Mouse (Mus musculus) erythroblast, embryonic 14.5 days (primary cell): ENCODE results near the gene Nob1. TPM values are rescaled to one million over a fixed set of nuclear protein-coding genes. Genes with fewer than 3 reads are reported as not detected.

ENCODE experiments used
- H3K27me3 ChIP-seq: 2 replicates; pipeline ENCODE4 v1.6.1; 2012; ENCODE audit warnings: inconsistent platforms; ENCODE audit not compliant: control insufficient read depth
- H3K36me3 ChIP-seq: 2 replicates; pipeline ENCODE4 v1.6.1; 2012; ENCODE audit warnings: mild to moderate bottlenecking, inconsistent platforms; ENCODE audit not compliant: control insufficient read depth
- H3K4me1 ChIP-seq: 2 replicates; pipeline ENCODE4 v1.6.1; 2012; ENCODE audit warnings: inconsistent platforms; ENCODE audit not compliant: control insufficient read depth
- H3K4me3 ChIP-seq: replicated peaks from 2 replicates; pipeline ENCODE3; 2012; ENCODE audit warnings: moderate library complexity, mild to moderate bottlenecking, inconsistent platforms
- H3K9me3 ChIP-seq: 2 replicates; pipeline ENCODE4 v1.6.1; 2012; ENCODE audit warnings: low read length, inconsistent platforms, mixed read lengths; ENCODE audit not compliant: control insufficient read depth
- GATA1 ChIP-seq: IDR thresholded peaks from 2 replicates; pipeline ENCODE4 v1.6.1; 2012; ENCODE audit warnings: low read length, inconsistent platforms, mixed read lengths
- TAL1 ChIP-seq: IDR thresholded peaks from 3 replicates; pipeline ENCODE4 v1.6.1; 2012; ENCODE audit warnings: low read length, inconsistent platforms, mixed read lengths
- polyA plus RNA-seq: library from polyadenylated mRNA; stranded (reverse); fragments of >175 nt; gene quantifications from 2 replicates; pipeline ENCODE4 v1.2.3, GENCODE M21; 2012

Nob1 gene
- polyA plus RNA-seq, 1 experiment: 1.2 TPM

DNA sequence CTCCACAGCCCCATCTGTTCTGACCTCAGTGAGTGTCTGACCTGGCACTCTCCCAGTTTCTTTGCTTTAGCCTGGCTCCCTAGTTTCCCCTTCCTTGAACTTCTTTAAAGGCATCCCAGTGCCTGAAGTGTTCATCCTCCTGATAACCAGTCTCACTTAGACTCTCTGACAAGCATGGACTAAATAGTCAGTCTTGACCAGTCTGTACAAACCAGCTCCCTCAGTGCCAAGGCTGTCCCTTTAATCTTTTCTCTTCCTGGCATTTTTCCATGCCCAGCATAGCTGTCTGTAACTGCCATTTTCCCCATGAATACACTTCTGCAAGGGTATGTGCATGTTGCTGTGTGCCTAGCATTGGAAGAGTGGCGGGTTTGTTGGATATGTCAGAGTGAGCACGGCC, 39.8 kb downstream of the Nob1 start:
- no peaks in the 10 kb centered on the region for H3K9me3 ChIP-seq
- TF ChIP-seq TAL1 (no peak), GATA1 (no peak)
- peaks cover 9% of the 10 kb centered on the region for H3K4me1 ChIP-seq
- H3K36me3 ChIP-seq: peaks cover 3% of the 10 kb centered on the region
- no peaks in the 10 kb centered on the region for H3K27me3 ChIP-seq
- no peak overlapping the region for H3K4me3 ChIP-seq

- H3K4me1 ChIP-seq: peaks cover 9% of the 10 kb centered on the region
- no peak overlapping the region for H3K4me3 ChIP-seq
- H3K27me3 ChIP-seq: no peaks in the 10 kb centered on the region
- H3K36me3 ChIP-seq: peaks cover under 1% of the 10 kb centered on the region
- no peak for TF ChIP-seq TAL1
- no peak for TF ChIP-seq GATA1
- no peaks in the 10 kb centered on the region for H3K9me3 ChIP-seq
Measured at GRCm38 (mm10) chr8:107384651-107385050, 40.2 kb downstream of the Nob1 start.

DNA sequence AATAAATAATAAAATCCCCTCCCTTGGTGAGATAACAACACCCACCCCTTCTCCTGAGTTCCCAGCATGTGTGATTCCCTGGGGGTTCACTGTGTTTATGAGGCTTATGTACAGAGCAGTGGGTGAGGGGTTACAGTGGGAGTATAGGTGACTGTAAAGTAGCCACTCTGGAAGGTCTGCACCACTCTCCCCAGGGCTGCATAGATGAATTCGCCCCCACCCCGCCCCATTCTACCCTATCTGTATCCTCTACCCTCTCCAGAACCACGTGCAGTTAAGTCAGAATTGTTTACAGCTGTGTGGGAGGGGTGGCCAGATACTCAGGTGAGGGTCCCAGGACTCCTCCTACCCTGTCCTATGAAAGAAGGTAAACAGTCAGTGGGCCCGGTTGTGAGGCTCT, 42.0 kb downstream of the Nob1 start:
- H3K4me1 ChIP-seq: peaks cover 9% of the 10 kb centered on the region
- no peaks in the 10 kb centered on the region for H3K9me3 ChIP-seq
- H3K4me3 ChIP-seq: no peak overlapping the region
- peaks cover 4% of the 10 kb centered on the region for H3K36me3 ChIP-seq
- H3K27me3 ChIP-seq: no peaks in the 10 kb centered on the region
- TF ChIP-seq GATA1 (no peak), TAL1 (no peak)

DNA sequence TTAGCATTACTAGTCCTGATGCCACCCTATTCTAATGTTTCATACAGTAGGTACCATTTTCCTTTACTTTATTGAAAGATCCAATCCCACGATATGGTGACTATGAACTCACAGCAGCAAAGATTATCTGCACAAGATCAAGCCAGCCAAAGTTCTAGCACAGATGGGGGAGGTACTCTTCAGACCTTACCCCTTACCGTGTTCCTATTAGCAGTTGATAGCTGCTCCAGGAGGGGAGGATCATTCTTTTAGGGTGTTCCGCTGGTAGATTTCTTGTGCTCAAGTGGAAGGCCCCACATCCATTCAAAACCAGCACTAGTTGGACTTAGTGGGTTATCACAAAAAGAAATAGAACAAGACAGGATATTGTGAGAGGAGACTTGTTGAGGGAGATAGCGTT, 43.2 kb downstream of the Nob1 start:
- Histone ChIP-seq H3K4me1 (peaks cover 5% of the 10 kb centered on the region), H3K4me3 (no peak overlapping the region), H3K36me3 (peaks cover 4% of the 10 kb centered on the region), H3K27me3 (no peaks in the 10 kb centered on the region), H3K9me3 (no peaks in the 10 kb centered on the region)
- no peak for TF ChIP-seq GATA1
- TF ChIP-seq TAL1: no peak

GRCm38 (mm10) chr8:107380734-107381133, 44.1 kb downstream of the Nob1 start:
- Histone ChIP-seq H3K4me1 (no peaks in the 10 kb centered on the region; the same call in 1 of the 2 replicates), H3K9me3 (no peaks in the 10 kb centered on the region), H3K36me3 (peaks cover 4% of the 10 kb centered on the region), H3K27me3 (no peaks in the 10 kb centered on the region), H3K4me3 (no peak overlapping the region)
- no peak for TF ChIP-seq TAL1
- no peak for TF ChIP-seq GATA1

DNA sequence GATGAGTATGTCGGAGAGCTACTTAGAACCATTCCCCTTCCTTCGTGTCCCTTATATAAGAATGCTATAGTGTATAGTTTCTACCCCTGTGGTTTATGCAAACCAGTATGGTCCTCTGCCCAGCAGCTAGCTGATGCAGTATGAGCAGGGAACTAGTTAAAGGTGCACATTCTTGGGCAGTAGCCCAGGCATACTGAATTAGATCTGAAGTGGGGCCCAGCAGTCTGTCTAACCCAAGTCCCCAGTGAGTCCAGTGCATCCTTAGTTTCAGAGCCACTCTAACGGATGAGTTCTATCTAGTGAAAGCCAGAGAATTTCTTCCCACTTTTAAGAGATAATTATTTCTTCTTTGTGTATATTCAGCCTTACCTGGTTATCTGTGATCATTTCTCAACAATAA, 47.5 kb downstream of the Nob1 start:
- no peaks in the 10 kb centered on the region for H3K27me3 ChIP-seq
- H3K36me3 ChIP-seq: peaks cover 4% of the 10 kb centered on the region
- no peak overlapping the region for H3K4me3 ChIP-seq
- H3K9me3 ChIP-seq: no peaks in the 10 kb centered on the region
- no peak for TF ChIP-seq GATA1
- no peak for TF ChIP-seq TAL1
- no peaks in the 10 kb centered on the region for H3K4me1 ChIP-seq

DNA sequence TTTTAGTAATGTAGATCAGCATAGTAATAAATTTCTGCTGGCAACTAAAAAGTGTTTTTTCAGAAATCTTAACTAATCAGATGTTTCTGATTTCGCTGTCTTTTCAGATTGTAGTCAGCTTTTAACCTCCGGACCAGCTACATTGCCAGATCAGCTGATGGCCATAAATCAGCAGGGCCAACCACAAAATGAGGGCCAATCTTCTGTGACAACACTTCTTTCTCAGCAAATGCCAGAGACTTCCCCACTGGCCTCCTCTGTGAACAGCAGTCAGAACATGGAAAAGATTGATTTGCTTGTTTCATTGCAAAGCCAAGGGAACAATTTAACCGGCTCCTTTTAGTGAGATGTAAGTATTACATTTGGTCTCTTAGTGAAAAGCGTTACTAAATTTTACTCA, 54.5 kb downstream of the Nob1 start:
- no peaks in the 10 kb centered on the region for H3K27me3 ChIP-seq
- H3K36me3 ChIP-seq: peaks cover 43% of the 10 kb centered on the region
- H3K9me3 ChIP-seq: no peaks in the 10 kb centered on the region
- TF ChIP-seq TAL1 (no peak), GATA1 (no peak)
- no peak overlapping the region for H3K4me3 ChIP-seq
- H3K4me1 ChIP-seq: no peaks in the 10 kb centered on the region

Other genes starting within 250 kb of the Nob1 start
- gene Nfat5, start 131.6 kb downstream of the Nob1 start, polyA plus RNA-seq: 0.04 TPM in 2 replicates
- 0.13 and 0.26 TPM in 2 replicates for gene Nqo1, start 21.8 kb downstream of the Nob1 start, polyA plus RNA-seq
- gene Wwp2, start 11.3 kb upstream of the Nob1 start, polyA plus RNA-seq: 11.3 and 12.4 TPM in 2 replicates
- gene Psmd7, start 163.4 kb upstream of the Nob1 start, polyA plus RNA-seq: 4.4 TPM in 2 replicates